16 mouse cellular contexts compared by ENCODE assay signal in genomic region chr1:85921725-85922124, GRCm38 (mm10). TPM values are rescaled to one million over a fixed set of nuclear protein-coding genes. Genes with fewer than 3 reads are reported as not detected.
A peak's percentile ranks its signal among the peaks of the same experiment; 100 is the strongest.
DNase-seq lines count a peak whose midpoint lies in the region; ATAC-seq and TF ChIP-seq lines count a peak whose summit lies in the region.
"Had no signal": no experiment of that assay in that cellular context is flagged by ENCODE, and none has a peak within 500 bp of the region (broad histone marks: within the 10 kb centered on the region; RNA-seq: fewer than 3 reads in every experiment).

No protein-coding gene starts in this region.

- H3K36me3 ChIP-seq in embryonic facial prominence, embryonic 15.5 days = no peaks in the 10 kb centered on the region
- H3K36me3 ChIP-seq in embryonic facial prominence, embryonic 10.5 days (replicated peaks) = no peaks in the 10 kb centered on the region

- H3K27ac ChIP-seq in embryonic facial prominence, embryonic 15.5 days (replicated peaks) = no peak overlapping the region
- no peak overlapping the region for H3K27ac ChIP-seq in embryonic facial prominence, embryonic 10.5 days (replicated peaks)
- peak overlapping the region; percentile 75 for H3K27ac ChIP-seq in layer of hippocampus, adult 2 months
- H3K27ac ChIP-seq: kidney, postnatal 0 days had no signal

- H3K4me1 ChIP-seq in embryonic facial prominence, embryonic 15.5 days = peaks cover 6% of the 10 kb centered on the region; the same call in 1 of the 2 replicates
- H3K4me1 ChIP-seq in embryonic facial prominence, embryonic 10.5 days = peaks cover 17% of the 10 kb centered on the region

- no peaks in the 10 kb centered on the region for H3K9me3 ChIP-seq in embryonic facial prominence, embryonic 15.5 days (replicated peaks)
- H3K9me3 ChIP-seq in embryonic facial prominence, embryonic 10.5 days = no peaks in the 10 kb centered on the region

- no peak overlapping the region for H3K4me2 ChIP-seq in embryonic facial prominence, embryonic 15.5 days (replicated peaks)
- H3K4me2 ChIP-seq: liver, embryonic 11.5 days had no signal

- WGBS in embryonic facial prominence, embryonic 15.5 days = 84% methylated on average over 7 of the region's 7 CpGs
- WGBS in embryonic facial prominence, embryonic 10.5 days = 86% methylated on average over 7 of the region's 7 CpGs

- intact Hi-C loops in gastrocnemius, postnatal 14 days (cut with DNase I; ENCODE audit: low total_unique reads) = no loop called here

- TF ChIP-seq CTCF in layer of hippocampus, adult 2 months (conservative IDR thresholded peaks at IDR 0.05) = no peak

- ATAC-seq in embryonic facial prominence, embryonic 15.5 days (ENCODE audit: insufficient number of reproducible peaks, low FRiP score, low TSS enrichment, low read depth) = 0 out of 2 replicates have a peak, but pooled peaks have one; percentile 6
- ATAC-seq in CD4-positive, CD25-positive, alpha-beta regulatory T cell, adult 4 months = no peak

- no peak for DNase-seq in embryonic facial prominence, embryonic 10.5 days (ENCODE audit: low spot score)
- DNase-seq in layer of hippocampus, adult 2 months (ENCODE audit: low spot score in 2 of 2) = peak in 1 of 2 experiments; percentile 55
- DNase-seq in layer of hippocampus, adult 9-10 months (ENCODE audit: low spot score) = no peak
- peak; percentile 48 for DNase-seq in right cerebral cortex, postnatal 14 days
- DNase-seq in right cerebral cortex, postnatal 25 days = no peak
- DNase-seq in gastrocnemius, postnatal 14 days = no peak
- DNase-seq: adrenal gland, adult 2 months; heart, adult 11 months; lung, postnatal 10 days had no signal

- H3K4me3 ChIP-seq in embryonic facial prominence, embryonic 15.5 days (replicated peaks) = no peak overlapping the region
- H3K4me3 ChIP-seq in embryonic facial prominence, embryonic 10.5 days = no peak overlapping the region
- no peak overlapping the region for H3K4me3 ChIP-seq in layer of hippocampus, adult 2 months

- H3K27me3 ChIP-seq in embryonic facial prominence, embryonic 15.5 days = no peaks in the 10 kb centered on the region
- H3K27me3 ChIP-seq in embryonic facial prominence, embryonic 10.5 days (replicated peaks; ENCODE audit: low read depth, poor library complexity, severe bottlenecking) = no peaks in the 10 kb centered on the region

- no peak overlapping the region for H3K9ac ChIP-seq in embryonic facial prominence, embryonic 15.5 days

RNA-seq across cellular contexts. Expression of gene 4933407L21Rik, which starts 6.6 kb away (rescaled TPM):
- polyA plus RNA-seq in embryonic facial prominence, embryonic 15.5 days (2015; fragmentation: Nextera tagmentation; extraction: Ambion mirVana) = 0.45 and 1.2 TPM in 2 replicates
- polyA plus RNA-seq in embryonic facial prominence, embryonic 10.5 days (2016; fragmentation: Nextera tagmentation; extraction: Ambion mirVana) = 0.22 TPM in 1 of 2 replicates, not detected in the other
- 1 to 10 TPM; 3.3 to 3.6 TPM for total RNA-seq in layer of hippocampus, adult 2 months (2021)
- 1 to 10 TPM in 1 of 2 experiments, under 1 TPM in 1; 0.47 to 1.0 TPM for polyA plus RNA-seq in CD4-positive, CD25-positive, alpha-beta regulatory T cell, adult 4 months (2017; shearing (Covaris generic))
- under 1 TPM; 0.31 to 0.33 TPM for total RNA-seq in gastrocnemius, postnatal 14 days (2021)
- total RNA-seq: common myeloid progenitor, adult 5-6 weeks had no signal
- polyA plus RNA-seq: adrenal gland, adult 2 months; heart, postnatal 0 days; liver, embryonic 11.5 days had no signal

RNA-seq across cellular contexts. Expression of gene Itm2c, which starts 27.6 kb away (rescaled TPM):
- polyA plus RNA-seq in embryonic facial prominence, embryonic 15.5 days (2015; fragmentation: Nextera tagmentation; extraction: Ambion mirVana) = 283 and 290 TPM in 2 replicates
- polyA plus RNA-seq in embryonic facial prominence, embryonic 10.5 days (2016; fragmentation: Nextera tagmentation; extraction: Ambion mirVana) = 168 and 177 TPM in 2 replicates
- total RNA-seq in layer of hippocampus, adult 2 months (2021) = 100 to 1,000 TPM; 748 to 802 TPM
- polyA plus RNA-seq in CD4-positive, CD25-positive, alpha-beta regulatory T cell, adult 4 months (2017; shearing (Covaris generic)) = 100 to 1,000 TPM; 106 to 170 TPM
- total RNA-seq in gastrocnemius, postnatal 14 days (2021) = 10 to 100 TPM; 48.7 to 50.4 TPM

RNA-seq across cellular contexts. Expression of gene Gpr55, which starts 39.1 kb away (rescaled TPM):
- polyA plus RNA-seq in embryonic facial prominence, embryonic 15.5 days (2015; fragmentation: Nextera tagmentation; extraction: Ambion mirVana) = 0.19 and 0.26 TPM in 2 replicates
- polyA plus RNA-seq in embryonic facial prominence, embryonic 10.5 days (2016; fragmentation: Nextera tagmentation; extraction: Ambion mirVana) = not detected in 2 replicates
- total RNA-seq in layer of hippocampus, adult 2 months (2021) = not detected
- polyA plus RNA-seq in CD4-positive, CD25-positive, alpha-beta regulatory T cell, adult 4 months (2017; shearing (Covaris generic)) = 10 to 100 TPM in 1 of 2 experiments, 1 to 10 TPM in 1; 2.7 to 10.2 TPM
- total RNA-seq in gastrocnemius, postnatal 14 days (2021) = not detected
- total RNA-seq: common myeloid progenitor, adult 5-6 weeks had no signal
- polyA plus RNA-seq: heart, postnatal 0 days; intestine, embryonic 14.5 days; liver, embryonic 11.5 days had no signal
